Mouse (Mus musculus) cerebellum, adult (tissue): ENCODE data around the gene Aif1.

Source experiments
- ATAC-seq: cut with Nextera tagmentation; 2 replicates; pipeline ENCODE4 v1.9.2; 2017; ENCODE audit warnings: mild to moderate bottlenecking, moderate library complexity, mixed read lengths; ENCODE audit not compliant: insufficient number of reproducible peaks, low FRiP score, low TSS enrichment

Aif1 gene

GRCm38 (mm10) chr17:35153077-35153476, 22.8 kb downstream of the Aif1 start:
- no peak for ATAC-seq

GRCm38 (mm10) chr17:35152121-35152520, 23.7 kb downstream of the Aif1 start:
- no peak for ATAC-seq

- ATAC-seq, result no peak
These were observed 27.8 kb downstream of the Aif1 start for GRCm38 (mm10) chr17:35147922-35148639.

GRCm38 (mm10) chr17:35147348-35147747, 28.5 kb downstream of the Aif1 start:
- ATAC-seq, result no peak

- ATAC-seq, result no peak
These were observed 29.7 kb downstream of the Aif1 start for GRCm38 (mm10) chr17:35146139-35146538.

GRCm38 (mm10) chr17:35141971-35142370, 33.9 kb downstream of the Aif1 start:
- ATAC-seq, result no peak

- no peak for ATAC-seq
These were observed 35.3 kb downstream of the Aif1 start for GRCm38 (mm10) chr17:35140490-35140996.

GRCm38 (mm10) chr17:35139269-35139668, 36.6 kb downstream of the Aif1 start:
- ATAC-seq, result no peak

GRCm38 (mm10) chr17:35135591-35136320, 40.1 kb downstream of the Aif1 start:
- ATAC-seq, result peak; percentile 37; the same call in 1 of the 2 replicates

- ATAC-seq, result peak; percentile 89
These were observed 40.9 kb downstream of the Aif1 start, which contains the start of gene Bag6 for GRCm38 (mm10) chr17:35134801-35135590. Bag6 (plus strand) TSS chr17:35135178.

- ATAC-seq, result no peak
These were observed 42.4 kb downstream of the Aif1 start for GRCm38 (mm10) chr17:35133517-35133916.

GRCm38 (mm10) chr17:35132174-35132560, 43.7 kb downstream of the Aif1 start:
- no peak for ATAC-seq

- no peak for ATAC-seq
These were observed 44.2 kb downstream of the Aif1 start, which contains the start of gene Apom for GRCm38 (mm10) chr17:35131500-35132173. Apom (minus strand) TSS chr17:35132050.

GRCm38 (mm10) chr17:35131038-35131437, 44.8 kb downstream of the Aif1 start:
- ATAC-seq, result no peak

GRCm38 (mm10) chr17:35128996-35129395, 46.9 kb downstream of the Aif1 start:
- no peak for ATAC-seq

GRCm38 (mm10) chr17:35127017-35127416, 48.9 kb downstream of the Aif1 start:
- ATAC-seq, result no peak

GRCm38 (mm10) chr17:35126206-35126611, 49.7 kb downstream of the Aif1 start, which contains the start of gene D17H6S53E:
D17H6S53E (plus strand) TSS chr17:35126373.
- no peak; the same call in 1 of the 2 replicates for ATAC-seq

GRCm38 (mm10) chr17:35125578-35125977, 50.3 kb downstream of the Aif1 start:
- ATAC-seq, result no peak

- no peak for ATAC-seq
These were observed 50.8 kb downstream of the Aif1 start for GRCm38 (mm10) chr17:35125081-35125480.
